Mouse (Mus musculus): ENCODE measurements at regions not wholly inside any gene's neighbourhood (a gene's known extent, or its start where the extent isn't known, plus 50 kb on each side); places are given as distances from the start of the nearest gene placed in this dataset.

DNA sequence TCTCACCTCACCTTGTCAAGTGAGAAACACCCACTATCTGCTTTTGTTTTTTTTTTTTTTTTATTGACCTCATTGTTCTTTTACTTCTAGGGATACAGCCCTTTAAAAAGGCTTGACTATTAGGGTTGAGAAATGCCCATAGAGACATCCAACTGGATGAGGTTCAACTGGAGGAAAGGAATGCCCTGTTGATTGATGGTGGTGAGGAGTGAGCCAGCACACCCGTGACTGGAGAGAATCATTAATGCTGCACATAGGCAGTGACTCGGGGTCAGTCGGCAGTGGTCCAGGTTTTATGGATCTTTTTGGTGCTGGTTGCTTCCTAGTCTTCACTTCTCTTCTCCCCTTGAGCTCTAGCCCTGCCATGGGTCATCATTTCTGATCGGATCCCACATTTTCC lies 82.9 kb upstream of the Cryz start:
- no peak for DNase-seq

DNA sequence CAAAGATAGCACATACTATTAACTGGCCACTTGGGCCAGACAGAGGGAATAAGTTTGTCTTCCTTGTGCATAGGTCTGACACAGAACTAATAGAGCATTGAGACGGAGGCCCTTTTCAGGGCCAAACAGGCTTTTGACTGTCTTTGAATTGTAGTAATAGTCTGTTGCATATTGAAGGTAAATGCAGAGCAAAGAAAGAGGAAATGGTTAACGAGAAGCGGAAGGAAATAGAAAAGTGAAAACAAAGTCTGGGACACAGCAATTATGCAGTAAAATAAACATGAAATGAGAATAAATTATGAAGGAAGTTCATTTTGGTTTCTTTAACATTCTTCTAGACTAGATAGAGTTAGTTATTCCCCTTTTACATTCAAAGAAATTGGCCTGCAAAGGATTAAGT lies 86.4 kb upstream of the Cryz start:
- DNase-seq, result no peak

DNA sequence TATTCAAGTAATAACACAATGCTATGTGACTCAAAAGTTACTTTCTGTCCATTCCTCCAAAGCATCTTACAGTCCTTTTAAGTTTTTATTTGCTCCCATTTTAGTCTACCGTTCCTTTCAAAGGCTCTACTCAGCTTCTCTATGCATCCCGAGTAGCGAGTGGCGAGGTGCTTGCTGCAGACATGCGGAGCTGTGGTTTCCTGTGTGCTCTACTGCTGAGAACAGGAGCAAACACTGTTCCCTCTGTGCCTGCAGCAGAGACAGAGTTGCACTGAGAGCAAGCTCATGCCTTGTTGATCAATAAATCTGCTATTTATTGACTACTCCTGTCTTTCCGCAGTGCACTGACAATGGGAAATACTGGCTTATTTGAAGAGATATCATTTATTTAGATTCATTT lies 87.1 kb upstream of the Cryz start:
- DNase-seq, result no peak

DNA sequence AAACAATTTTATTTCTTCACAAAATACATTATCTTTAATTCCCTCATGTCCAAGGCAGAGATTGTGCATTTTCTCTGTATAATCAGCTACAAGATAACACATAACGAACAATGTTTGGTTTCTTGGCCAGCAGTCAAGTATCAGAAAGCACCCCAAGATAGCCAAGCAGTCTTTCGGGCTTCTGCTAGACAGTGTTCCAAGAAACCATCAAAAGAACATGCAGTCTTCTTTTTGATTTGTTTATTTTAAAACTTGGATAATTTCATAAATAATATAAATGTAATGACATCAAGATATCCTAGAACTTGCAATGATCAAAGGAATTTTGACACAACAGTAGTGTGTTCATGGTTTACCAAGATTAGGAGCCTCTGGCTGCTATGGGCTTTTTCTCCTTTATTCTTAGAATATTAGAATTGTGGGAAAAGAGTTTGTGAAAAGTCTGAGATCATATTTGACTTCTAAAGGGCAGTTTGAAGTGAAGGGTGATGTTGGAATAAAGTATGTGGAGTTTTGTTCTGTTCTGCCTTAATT lies 103.1 kb upstream of the Cryz start:
- DNase-seq, result no peak

DNA sequence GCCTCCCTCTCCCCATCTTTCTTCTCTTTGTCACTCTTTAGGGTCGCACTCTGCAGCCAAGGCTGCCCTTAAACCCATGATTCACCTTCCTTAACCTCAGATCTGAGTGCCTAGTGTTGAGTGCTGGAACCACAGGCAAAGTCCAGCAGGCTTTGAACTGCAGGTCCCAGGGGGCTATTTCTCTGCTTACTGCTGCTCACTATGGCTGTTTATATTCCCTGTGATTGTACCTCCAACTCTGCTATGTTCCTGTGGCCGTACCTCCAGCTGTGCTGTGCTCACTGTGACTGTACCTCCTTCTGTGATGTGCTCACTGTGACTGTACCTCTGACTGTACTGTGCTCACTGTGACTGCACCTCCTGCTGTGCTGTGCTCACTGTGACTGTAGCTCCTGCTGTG lies 124.1 kb upstream of the Cryz start:
- peak in 1 of 2 experiments; percentile 5 for DNase-seq

DNA sequence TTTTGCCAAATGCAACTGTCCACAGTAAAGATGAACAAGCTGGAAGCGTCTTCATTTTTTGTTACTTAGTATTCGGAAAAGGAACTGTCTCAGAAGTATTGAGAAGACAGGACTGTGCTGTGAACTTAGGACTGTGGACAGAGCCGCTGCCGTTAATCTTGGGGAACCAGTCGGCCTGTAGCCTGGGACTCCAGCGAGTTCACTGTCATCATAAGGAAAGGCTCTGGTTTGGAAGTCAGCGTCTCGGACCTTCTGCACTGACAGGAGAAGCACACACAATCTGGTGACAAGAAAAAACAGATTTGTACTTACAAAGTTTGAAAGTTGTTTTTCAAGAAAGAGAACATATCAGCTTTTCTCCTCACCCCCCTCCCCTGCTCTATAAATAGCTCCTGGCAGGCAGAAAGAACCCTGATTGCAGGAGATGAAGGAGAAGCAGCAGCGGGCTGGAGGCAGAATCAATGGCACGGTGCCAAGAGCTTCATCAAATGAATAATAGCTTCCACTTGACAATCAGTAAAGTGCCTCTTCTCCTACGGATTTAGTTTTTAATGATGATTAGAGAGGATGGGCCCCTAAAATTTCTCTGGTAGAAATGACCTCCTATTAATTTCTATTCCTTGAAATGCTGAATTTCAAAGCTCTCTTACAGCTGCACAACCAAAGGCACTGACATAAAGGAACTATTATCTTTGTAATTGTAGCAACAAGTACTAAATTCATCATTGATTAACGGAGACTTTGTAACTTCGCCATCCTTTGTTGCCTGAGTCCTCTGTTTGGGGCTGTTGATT lies 128.7 kb upstream of the Cryz start:
- peak; percentile 62 to 67 for DNase-seq

DNA sequence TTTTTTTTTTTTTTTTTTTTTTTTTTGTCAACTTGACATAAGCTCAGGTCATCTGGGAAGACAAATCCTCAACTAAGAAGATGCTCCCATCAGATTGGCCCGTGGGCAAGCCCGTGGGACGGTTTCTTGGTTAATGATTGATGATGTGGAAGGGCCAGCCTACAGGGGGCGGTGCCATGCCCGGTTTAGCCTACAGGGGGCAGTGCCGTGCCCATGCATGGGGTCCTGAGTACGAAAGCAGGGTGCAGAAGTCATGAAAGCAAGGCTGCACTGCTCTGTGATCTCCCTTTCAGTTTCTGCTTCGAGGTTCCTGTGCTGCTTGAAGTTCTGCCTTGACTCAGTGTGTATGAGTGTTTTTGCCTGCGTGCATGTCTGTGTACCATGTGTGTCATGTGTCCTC lies 127.7 kb upstream of the Lhx8 start:
- DNase-seq, result peak in 1 of 2 experiments; percentile 14

DNA sequence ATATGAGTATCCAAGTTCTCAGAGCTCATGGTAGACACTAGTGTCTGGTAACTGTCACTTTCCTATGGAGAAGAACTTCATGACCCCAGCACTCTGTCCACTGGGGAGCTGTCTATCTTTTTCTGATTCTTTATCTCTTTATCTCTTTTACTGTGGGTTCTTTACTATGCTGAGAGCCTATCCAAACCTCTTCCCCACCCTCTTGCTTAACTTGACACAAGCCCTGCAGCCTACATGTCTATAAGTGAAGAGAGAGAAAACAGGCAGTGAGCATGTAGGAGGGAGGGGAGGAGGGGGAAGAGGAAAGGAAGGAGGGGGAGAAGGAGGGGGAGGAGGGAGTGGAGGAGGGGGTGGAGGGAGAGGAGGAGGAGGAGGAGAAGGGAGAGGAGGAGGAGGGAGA lies 122.6 kb upstream of the Lhx8 start:
- no peak for DNase-seq

DNA sequence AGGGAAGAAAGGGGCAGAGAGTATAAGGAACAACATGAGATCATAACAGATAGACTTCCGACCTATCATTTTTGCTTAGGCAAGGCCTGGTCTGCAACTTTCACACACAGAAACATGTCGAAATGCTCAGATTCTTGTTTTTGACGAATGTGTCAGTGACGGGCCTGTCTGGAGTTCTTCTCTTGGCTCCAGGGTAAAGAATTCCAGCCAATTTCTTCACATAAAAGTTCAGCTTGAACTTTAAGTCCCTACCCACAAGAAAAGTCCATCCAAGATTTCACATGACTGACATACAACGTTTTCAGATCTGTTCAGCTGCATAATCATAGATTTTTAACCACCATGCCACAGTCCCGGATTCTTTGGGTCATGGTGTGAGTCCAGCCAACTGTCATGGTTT lies 122.1 kb upstream of the Lhx8 start:
- DNase-seq, result no peak

DNA sequence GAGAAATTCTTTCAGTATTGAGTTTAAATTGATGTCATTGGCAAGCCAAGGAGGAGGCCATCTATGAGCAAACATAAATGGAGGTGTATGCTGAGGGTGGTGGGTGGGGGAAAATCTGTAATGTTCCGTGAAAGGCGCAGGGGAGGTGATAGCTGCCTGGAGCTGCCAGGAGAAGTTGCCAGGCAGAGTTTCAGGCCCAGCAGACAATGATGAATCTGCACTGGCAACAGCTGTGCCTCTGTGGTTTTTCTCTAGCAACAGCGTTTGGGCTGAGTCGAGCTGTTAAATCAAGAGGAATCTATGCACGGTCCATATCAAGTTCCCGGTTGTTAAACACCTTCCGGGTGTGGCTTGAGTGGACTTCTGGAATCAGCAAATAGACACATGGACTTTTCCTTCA lies 120.7 kb upstream of the Lhx8 start:
- no peak for DNase-seq

DNA sequence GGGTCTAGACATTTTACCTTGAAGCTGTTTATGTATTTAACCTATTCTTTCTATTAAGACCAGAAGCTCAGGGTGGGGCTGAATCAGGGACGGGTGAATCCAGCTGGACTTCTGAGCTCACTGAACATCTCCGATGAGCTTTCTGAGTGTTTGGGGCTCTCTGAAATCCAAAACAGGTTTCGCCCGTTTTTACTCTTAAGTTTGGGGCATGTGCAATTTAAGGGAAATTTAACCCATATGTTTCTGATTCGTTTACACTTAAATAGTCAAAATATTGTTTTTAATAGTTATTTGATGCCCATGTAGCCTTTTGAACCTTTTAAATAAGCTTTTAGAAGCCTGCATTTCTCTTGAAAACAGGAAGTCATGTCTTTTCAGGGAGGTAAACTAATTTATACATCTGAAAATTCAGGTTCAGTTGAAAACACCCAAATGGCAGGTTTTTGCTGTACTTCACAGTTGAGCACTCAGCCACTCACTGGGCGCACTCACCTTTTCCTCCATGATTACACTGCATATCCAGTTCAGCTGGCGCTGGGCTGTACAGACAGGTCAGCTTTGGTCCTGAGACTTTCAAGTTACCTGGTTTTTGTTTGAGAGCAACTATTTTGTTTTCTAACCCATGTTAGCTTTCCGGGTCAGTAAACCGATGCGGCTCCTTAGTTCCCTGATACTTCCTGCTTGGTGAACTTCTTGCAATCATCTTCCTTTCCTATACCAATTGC lies 113.1 kb upstream of the Lhx8 start:
- DNase-seq, result no peak

DNA sequence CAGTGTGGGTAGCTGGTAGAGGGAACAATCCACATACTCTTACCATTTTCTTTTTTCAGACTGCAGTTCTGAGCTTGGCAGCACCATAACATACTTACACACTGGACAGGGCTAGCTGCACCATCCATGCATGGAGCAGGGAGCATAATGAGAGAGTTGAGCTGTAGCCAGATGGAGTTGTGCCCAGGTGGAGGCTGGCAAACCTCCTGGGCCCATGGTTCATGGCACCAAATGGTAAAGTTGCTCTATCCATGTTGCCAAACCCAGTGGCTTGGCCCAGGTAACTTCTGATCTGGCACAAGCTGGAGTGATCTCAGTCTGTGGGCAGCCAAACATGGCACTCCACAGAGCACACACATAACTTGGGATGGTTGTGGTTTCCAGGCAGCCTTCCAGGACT lies 111.0 kb upstream of the Lhx8 start:
- peak; percentile 74 to 82 for DNase-seq

DNA sequence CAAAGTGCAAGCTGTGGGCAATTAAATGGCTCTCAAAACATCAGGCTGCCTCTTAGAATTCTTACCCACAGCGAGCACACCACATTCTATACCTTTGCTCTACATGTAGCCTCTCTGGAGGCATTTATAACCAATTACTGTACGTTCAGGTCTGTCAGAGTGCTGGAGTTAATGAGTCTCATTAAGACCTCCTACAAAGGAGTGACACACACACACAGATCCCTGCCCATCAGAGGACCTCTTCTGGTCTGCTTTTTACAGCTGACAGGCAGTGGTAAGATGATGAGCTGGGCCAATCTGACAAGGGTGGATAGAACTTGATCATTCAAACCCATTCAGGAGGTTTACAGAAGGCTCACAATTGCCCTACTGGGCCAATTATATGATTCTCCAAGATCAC lies 110.4 kb upstream of the Lhx8 start:
- DNase-seq, result no peak

DNA sequence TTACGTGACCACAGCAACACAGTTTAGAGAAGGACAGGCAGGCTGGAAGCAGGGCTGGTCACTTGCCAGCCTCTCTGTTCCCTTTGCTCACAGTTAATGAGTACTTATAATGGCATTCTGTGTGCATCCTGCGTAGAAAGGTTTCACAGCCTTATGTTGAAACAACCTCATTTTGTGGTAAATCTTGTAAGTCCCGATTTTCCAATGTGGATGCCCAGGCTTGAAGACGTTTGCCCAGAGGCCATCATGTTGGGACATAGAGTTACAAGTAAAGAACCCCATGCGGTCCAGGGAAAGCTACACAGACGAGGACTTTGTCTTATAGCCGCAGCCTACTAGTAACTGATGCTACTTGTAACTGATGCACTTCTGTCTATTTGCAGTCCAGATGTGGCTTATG lies 100.4 kb upstream of the Lhx8 start:
- DNase-seq, result no peak

DNA sequence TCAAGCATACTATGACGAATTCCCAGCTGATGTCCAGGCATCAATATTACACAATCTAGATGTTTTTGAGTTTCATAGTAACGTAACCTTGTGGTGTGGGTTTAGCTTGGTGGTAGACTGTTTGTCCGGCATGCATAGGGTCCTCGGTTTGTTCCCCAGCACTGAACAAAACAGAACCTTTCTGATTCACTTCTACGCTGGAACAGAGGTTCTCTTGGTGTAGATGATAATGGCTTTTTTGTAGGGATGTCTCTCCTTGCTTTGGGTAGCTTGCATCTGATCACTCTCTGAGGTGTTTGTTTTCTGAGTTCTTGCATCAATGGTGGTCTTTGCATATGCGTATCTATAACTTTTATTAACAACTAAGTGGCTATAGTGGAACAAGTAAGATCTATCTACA lies 99.2 kb upstream of the Lhx8 start:
- DNase-seq, result no peak

DNA sequence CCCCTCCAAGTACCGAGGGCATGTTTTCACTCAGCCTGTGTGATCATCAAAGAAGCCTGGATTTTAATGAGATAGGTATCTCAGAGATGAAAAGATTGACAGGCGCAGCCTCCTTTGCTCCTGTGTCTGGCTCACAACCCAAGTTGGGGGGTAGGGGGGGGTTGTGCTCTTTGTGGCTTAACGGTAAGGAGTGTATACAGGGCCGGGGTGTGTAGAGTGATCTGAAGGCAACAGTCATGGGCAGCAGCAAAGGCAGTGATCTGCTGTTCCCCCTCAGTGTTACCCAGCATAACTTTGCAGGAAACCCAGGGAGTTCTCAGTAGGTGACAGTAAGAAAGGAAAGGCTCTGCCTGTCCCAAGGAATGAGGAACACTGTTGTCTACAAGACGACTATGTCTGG lies 94.1 kb upstream of the Lhx8 start:
- no peak for DNase-seq

DNA sequence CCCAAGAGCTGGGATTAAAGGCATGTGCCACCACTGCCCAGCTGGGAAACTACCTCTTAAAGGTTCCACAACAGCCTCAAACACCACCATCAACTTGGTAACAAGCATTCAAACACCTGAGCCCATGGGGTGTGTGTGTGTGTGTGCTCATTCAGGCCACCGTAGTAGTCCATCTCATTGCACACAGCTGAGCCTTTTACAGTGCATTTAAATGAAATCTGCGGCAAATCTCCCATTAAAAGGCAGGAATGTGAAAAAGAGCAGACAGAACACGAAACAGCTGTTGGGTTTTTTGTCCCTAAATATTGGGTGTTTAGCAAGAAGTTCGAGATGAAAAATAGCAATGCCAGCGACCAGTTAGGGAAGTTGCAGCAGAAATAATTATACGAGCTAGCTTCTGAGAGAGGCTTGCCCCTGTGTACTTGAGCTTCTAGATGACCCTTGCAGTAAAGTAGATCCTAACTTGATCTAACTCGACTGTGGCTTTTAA lies 91.0 kb upstream of the Lhx8 start:
- no peak for DNase-seq

DNA sequence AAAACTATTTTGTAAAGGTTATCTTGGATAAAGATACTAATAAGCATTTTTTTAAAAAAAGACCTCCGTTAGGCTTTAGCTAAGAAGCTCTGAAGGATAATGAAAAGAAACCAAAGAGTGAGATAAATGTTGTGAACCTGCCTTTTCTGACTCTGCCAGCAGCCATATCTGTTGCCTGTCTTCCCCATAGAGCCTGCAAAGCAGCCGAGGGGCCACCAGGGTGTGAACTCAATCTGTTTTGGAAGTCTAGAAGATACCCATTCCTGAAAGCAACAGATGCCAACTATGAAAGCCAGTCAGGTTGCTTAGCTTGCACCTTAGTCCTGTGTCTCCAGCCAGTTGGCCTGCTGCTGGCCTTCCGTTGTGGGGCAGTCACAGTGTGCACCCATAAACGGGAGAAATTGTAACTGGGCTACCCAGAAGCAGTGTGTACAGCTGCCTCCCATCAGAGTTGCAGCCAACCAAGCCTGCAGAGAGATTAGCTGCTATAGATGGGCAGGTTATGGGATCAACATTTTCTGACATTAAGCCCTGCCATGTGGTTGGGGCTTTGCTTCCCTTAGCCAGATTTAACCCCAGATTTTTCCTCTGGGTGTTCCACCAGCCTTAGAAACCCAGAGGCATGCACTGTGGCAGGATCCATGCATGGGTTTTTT lies 87.8 kb upstream of the Lhx8 start:
- DNase-seq, result no peak

DNA sequence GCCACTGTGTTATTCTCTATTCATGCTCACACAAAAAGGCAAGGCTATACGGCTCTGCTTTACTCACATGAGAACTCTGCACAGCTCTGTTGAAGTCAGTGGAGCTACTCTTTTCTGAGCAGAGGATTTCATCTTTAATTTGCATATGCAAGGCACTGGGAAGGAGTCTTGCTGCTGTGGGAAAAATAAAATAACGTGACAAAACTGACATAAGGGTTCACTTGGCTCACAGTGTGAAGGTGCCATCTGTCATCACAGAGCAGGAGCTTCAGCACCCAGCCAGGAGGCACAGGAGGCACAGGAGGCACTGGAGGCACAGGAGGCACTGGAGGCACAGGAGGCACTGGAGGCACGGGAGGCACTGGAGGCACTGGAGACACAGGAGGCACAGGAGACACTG lies 83.9 kb upstream of the Lhx8 start:
- DNase-seq, result no peak

DNA sequence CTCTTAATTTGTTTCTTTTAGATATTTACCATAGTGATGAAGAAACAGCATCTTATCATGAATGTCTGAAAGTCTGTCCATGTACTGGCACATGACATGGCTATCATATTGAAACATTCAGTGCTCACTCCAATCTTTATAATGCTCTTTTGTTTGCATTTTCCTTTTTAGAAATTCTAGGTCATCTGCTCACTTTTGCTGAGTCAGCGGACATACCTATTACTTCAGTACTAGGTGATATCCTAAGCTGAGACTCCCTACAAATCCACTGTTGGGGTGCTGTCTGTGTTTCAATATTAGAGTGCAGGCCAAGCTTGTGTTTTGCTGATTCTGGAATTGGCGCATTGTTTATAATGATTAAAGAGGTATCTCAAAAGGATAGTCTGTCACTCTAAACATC lies 79.8 kb upstream of the Lhx8 start:
- no peak for DNase-seq

DNA sequence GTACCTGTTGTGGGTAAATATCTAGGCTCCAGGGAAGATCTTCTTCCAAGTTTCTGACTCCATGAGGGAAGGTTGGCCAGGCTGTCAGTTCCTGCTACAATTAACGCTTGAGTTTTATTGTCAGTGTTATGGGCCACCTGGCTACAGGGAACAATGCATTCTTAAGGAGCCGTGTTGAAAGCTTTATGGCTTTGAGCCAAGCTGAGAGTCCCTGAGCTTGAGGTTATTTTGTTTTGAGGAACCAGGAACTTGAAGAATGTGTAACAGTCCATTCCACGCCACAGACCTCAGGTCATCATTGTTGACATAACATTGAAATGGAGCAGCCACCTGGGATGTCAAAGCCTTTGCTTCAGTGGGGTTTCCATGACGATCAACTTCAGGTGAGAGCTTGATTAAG lies 71.6 kb upstream of the Lhx8 start:
- no peak for DNase-seq

DNA sequence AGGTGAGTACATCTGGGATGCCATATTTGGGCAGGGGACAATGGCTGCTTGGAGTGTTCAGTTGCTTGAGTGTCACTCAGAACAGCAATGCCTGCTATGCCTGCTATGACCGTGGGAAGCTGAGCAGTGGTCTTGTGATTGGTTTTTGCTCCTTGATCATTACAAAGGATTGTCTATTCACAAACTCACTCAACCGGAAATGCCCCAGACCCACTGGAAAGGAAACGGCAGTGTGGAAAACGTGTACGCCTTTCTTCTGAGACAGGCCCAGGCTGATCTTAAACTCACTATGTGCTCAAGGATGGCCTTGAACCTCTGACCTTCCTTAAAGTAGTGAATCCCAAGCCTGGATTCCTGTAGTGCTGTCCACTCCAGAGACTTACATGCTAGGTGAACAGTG lies 63.2 kb upstream of the Lhx8 start:
- DNase-seq, result no peak

DNA sequence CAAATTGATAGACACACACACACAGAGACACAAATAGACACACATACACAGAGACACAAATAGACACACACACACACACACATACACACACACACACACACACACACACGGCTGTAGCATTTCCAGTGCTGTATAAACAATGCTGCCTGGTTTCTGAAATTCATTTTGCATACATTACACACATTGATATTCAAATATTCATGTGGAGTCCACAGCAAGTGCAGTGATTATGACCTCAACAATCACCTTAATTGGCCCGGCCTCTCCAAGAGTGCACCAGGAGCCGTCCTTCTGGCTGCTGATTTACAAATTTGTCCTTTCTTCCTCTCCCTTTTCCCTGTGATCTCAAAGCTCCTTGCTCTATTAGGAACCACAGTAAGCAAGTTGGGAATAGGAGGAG lies 61.2 kb upstream of the Lhx8 start:
- no peak for DNase-seq

DNA sequence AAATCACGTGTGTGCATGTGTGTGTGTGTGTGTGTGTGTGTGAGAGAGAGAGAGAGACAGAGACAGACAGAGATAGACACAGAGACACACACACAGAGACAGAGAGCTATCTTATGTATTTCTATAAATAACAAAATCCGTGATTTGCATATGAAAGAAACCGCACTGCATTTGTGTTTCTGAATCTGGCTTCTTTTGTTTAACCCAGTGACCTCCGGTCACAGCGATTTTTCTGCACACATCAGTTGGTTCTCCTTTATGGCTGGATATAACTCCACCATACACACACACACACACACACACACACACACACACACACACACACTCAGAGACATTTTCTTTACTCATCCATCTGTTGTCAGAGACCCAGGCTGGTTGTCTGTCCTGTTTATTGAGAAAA lies 58.2 kb upstream of the Lhx8 start:
- no peak for DNase-seq
